Mouse (Mus musculus) embryo, embryonic 11 days (tissue): Measurements from ENCODE around the gene Osbpl9.

Experiments used
- DNase-seq: peaks from one replicate; pipeline ENCODE4 v3.0.0-alpha.2; 2015

Osbpl9 gene

DNA sequence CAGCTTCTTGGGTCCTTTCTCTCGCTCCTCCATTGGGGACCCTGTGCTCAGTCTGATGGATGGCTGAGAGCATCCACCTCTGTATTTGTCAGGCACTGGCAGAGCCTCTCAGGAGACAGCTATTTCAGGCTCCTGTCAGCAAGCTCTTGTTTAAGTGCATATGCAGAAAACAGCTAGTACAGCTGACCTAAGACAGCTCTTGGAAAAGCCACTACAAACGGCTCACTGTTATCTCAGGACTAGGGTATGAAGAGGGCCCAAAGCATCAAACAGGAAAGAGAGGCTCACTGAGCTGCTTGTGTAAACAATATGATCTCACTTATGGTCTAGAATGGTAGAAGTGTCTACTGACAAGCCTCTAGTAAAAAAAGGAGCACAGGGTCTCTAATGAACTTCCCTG lies 107.8 kb downstream of the Osbpl9 start:
- no peak for DNase-seq

DNA sequence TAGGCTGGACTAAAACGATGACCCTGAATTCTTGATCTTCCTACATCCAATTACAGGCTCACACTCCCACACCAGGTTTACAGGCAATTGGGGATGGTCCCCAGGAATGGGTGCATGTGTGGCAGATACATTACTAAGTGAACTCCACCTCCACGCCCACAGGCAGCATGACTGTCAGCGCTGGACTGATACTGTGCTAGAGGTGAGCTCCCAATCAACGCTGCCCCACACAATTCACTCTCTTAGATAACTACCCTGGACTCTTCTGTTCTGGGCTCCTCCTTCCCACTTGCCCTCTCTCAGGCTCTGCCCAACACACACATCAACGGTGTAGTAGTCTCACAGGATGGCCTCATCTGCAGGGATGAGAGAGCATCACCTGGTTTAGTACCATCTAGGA lies 109.7 kb downstream of the Osbpl9 start:
- no peak for DNase-seq

DNA sequence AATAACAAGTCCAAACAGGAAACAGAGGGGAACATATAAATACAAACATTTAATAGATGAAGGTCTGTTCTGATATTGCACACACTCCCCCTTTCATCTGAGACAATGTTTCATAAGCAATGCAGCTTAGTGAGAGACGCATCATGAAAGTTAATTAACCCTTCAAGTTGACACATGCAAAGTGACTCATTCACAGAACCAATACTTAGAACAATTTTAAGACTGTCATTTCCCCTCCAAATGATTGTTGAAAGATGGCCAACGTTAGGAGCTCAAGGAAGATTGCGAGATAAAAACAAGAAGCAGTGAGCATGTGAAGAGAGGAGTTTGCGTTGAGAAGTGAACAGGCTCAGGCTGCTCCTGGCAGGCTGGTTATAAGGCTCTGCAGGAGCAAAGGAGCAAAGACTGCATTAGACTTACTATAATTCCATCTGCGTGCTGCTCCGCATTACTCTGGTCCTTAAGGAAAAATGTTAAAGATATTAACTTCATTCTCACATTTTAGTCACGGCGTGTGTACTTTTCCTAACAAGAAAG lies 110.8 kb downstream of the Osbpl9 start:
- DNase-seq = no peak

DNA sequence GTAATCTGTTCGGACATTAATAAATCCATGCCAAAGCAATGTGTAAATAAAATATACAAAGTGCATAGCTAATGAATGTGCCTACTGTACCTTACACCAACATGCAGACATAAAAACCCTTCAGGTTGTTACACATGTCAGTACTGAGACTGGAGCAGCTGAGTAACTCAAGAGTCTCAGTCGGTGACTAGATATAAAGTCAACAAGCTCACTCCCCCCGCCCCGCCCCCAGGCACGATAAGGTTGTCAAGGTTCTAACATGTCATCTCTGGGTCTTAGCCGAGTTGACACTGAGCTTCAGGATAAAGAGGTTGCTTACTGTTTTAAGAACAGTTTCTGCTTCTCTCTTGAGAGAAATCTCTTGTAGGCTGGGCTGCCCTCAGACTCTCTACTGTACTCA lies 112.1 kb downstream of the Osbpl9 start:
- DNase-seq = no peak

DNA sequence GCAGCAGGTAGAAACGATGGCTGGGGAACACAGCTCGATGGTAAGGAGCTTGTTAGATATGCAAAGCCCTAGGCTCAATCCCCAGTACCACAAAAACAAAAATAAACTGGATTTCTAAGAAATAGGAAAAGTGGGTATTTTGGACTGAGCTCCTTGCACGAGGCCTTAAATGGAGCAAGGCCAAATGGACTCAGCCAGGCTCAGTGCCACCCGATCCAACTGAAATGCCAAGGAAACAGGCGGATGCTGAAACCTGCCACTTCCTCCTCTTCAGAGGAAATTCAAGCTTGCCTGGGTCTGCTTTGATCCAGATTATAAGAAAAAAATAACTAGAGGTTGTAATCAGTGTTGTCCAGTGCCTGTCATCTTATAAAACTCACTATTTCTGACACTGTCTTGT lies 112.9 kb downstream of the Osbpl9 start:
- no peak for DNase-seq

DNA sequence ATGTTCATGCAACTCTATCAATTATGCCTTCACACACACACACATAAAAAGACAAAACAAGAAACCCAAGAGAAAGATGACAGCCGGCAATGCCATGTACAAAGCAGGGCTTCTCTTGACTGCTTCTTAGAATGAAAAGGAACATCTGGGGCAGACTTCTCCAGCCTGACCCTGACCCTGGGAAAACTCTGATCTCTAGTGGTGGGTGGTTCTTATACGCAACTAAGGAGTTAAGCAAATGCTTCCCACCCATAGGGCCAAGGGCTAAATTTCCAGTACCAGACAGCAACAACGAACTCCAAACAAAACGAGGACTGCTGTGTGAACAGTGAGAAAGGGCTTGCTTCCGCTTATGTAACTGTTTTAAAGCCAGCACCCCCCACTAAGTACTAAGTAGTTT lies 122.0 kb downstream of the Osbpl9 start:
- peak; percentile 8 for DNase-seq

DNA sequence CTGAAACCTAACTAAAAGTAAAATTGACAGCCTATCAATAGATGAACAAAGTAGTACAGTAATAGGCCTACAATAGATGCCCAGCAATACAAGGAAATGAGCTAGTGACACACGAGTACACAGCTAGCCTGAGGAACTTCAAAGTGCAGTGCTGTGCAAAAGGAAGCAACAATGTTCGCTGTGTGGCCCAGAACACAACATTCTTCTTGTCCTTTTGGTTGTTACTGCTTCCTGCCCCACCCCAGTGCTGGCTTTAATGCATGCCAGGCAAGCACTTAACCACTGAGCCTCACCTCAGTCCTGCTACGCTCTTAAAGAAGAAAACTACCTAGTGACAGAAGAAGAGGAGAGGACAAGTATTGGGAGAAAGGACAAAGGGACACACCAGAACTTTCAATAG lies 122.4 kb downstream of the Osbpl9 start:
- no peak for DNase-seq

DNA sequence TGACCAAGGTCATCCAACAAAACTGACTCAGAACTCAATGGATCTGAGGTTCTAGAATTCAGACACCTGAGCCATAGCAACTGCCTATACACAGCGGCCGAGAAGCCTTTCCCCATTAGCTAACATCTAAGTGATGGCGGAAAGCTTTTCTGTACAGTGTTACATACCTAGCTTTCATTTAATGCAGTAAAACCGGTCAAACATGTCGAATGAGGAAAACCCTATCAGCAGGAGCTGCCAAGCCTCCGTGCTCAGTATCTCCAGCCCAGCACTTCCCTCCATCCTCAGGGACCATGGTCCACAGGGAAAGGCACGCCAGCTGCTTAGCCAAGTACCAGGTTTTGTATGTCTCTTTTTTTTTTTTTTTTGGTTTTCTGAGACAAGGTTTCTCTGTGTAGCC lies 123.1 kb downstream of the Osbpl9 start:
- no peak for DNase-seq

DNA sequence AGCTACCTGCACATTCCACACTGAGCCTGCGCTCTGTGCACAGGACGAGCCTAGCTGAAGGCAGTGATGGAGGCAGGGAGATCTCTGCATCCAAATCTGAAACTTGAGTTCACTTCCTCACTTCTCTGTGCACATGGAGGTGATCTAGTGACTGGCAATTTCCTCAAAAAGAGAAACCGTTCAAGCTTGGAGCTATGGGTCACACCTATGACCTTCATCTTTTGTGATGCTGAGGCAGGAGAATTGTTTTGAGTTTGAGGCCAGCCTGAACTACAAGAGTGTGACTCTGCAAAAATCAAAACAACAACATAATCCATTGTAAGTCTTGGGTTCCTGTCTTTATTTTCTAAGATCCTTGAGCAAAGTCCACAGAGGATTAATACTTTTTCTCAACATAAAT lies 128.8 kb downstream of the Osbpl9 start:
- DNase-seq = no peak

DNA sequence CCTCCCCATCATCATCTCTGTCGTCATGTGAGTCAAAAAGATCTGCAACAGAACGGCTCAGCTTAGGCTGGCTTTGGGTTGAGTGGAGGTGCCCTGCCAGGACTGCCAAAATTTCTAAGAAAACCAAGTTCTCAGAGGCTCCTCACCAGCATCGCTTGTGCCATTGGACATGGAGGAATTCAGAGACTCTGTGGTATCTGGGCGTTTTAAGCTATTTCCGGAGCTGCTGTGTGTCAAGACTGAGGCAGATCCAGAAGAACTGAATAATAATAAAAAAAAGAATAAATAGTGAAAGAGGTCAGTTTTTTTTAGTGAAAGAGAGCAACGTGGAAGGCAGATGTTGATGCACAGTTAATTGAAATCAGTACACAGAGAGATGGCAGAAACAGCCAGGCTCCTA lies 129.2 kb downstream of the Osbpl9 start:
- no peak for DNase-seq

DNA sequence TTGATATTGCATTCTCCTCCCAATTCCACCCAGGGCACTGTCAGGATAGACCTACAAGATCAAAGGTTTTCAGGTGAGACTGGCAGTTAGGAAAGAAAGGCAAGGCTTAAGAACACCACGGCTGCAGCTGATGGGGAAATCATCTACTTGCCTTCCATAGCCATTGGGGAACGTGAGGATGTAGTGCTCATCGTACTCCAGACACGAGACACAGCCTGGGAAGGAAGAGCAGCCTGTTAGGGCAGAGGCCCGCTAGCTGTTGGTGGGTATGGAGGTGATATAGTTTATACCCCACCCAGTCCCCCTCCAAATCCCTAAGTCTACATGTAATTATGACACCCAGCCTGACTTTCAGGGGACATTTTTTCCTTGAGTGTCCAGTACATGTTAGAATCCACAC lies 136.4 kb downstream of the Osbpl9 start:
- no peak for DNase-seq

DNA sequence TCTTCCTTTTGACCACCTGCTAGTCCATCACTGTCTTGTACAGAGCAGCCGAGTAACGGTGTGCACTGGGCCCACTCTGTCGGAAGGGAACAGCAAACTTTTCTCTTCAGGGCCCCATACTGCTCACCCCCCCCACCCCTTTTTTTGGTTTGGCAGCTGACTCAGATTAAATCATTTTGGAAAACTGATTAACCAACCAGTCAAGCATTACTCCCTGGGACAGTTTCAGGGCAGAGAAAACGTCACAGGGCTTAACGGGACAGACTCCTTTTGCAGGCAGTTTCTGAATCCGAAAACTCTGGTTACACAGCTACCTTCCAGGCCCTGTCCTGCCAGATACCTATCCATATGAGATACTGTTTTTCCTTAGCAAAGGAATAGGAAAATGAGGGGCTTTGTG lies 137.1 kb downstream of the Osbpl9 start:
- DNase-seq = no peak

DNA sequence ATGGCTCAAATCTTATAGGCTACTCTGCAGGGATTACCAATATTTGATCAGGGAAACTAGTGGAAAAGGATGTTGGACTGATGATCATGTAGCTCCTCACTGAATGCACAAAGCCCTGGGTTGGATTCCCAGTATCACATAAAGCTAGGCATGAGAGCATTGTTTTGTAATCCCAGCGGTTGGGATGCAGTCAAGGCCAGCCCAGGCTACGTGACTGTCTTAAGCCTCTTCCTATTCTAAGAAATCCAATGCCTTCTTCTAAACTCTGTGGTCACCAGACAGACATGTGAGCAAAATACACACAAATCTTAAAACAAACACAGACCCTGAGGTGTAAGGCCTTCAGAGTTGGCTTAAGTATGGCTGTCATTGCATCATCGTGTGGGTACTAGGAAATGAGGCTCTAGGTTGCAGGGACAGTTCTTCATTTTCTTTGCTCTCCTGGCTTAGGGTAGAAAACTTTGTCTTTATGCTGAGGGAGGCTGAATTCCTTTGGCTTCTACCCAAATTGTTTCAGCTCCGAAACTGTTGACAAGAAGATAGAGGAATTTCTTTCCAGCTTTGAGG lies 142.7 kb downstream of the Osbpl9 start:
- no peak for DNase-seq

DNA sequence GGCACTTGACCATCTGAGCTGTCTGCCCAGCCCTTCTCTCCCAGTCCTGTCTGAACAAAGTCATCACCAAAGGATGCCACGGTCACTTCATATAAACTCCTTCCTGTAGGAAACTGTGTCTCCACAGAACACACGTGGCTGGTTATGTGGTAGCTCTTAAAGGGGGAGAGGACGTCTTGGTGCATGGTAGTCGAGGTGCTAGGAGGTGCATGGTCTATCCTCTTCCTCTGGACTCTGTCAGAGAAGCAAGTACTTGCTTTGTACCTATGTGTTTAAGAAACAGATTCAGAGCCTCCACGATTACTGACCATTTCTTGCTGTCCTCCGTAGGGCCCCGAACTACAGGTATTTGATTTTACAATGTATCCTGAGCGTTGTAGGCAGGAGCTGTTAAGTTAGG lies 144.4 kb downstream of the Osbpl9 start:
- DNase-seq = no peak

DNA sequence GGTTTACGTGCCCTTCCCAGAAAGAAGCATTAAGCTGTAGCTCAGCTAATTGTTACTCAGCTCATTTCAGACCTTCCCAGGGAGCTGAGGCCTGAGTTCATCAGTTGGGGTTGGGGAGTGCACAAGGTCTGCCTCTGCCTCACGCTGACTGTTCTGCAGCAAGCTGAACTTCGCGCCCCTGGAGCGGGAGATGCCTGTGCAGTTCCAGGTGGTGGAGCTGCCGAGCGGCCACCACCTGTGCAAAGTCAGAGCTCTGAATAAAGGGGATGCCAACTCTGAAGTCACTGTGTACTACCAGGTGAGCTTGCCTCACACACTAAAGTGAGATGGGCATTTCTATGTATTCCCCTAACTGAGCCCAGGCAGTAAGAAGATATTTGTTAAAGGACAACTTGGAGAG lies 145.7 kb downstream of the Osbpl9 start:
- no peak for DNase-seq

DNA sequence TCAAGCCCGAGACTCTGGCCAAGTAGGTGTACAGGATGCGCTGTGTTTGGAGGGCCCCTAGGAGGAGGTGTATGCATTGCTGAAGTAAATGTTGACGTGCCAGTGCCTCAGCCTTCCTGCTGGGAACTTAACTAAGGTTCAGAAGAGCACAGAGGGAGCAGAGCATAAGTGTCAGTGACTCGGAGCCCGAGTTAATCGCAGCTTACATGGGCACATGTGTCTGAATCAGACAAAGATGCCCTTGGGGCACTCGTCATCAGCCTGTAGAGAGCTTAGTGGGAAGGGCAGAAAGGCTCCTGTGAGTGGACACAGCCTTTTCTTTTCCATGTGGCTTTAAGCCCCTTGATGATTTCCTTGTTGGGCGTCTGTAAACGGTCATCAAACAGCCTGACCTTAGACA lies 148.1 kb downstream of the Osbpl9 start:
- no peak for DNase-seq

DNA sequence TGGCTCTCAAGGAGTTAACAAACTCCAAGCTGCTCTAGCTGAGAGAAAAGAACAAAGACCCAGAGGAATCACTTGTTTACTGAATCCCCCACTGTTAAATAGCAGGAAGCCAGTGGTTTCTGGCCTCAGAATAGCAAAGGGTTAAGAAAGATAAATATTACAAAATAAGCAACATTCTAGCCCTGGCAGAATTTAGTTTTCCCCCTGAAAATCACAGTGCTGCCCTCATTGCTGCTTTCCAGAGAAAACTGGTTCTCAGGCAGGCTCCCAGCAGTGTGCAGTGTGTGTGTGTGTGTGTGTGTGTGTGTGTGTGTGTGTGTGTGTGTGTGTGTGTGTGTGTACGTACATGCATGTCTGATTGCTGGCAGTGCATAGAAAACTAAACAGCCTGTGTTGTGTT lies 149.8 kb downstream of the Osbpl9 start:
- DNase-seq = no peak

DNA sequence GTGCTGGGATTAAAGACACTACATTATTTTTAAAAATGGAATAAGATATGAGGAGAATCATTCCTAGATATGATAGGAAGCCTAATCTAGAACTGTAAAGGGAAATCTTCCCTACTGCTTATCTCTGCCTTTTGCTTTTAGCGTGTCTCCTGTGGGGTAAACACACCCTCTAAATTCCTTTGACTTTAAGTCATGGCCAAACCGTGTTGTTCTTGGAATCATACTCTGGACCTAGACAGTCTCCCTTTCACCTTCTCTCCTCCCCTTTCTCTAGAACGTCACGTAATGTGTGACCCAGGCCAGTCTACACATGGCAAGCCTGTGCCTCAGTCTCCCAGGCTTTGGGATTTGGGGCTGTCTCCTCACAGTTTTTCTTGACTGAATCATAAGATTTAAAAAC lies 153.8 kb downstream of the Osbpl9 start:
- no peak for DNase-seq

DNA sequence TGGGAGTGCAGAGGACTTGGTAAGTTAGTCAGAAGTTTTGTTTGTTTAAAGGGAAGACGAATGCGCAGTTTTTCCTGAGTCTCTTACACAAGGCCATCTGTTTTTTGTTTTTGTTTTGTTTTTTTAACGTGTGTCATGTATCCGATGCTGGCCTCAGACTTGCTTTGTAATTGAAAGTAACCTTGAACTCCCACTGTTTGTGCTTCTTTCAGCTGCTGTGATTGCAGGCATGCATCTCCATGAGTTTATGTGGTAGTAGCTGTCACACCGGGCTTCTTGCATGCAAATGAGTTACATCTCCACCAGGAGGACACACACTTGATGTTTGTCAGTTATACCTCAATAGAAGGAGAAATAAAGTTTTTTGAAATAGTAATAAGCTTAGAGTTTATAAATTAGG lies 158.3 kb downstream of the Osbpl9 start:
- DNase-seq = no peak

DNA sequence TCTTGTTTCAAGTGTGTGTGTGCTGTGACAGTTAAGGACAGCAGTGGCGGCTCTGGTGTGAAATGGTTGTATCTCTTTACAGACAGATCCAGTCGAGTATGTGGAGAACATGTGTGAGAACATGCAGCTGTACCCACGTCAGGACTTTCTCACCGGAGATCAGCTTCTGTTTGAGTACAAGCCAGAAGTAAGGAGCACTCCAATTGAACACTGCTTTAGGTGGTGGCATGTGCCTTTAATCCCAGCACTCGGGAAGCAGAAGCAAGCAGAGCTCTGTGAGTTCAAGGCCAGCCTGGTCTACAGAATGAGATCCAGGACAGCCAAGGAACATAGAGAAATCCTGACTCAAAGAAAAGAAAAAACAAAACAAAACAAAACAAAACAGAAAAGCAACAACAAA lies 158.8 kb downstream of the Osbpl9 start:
- no peak for DNase-seq

DNA sequence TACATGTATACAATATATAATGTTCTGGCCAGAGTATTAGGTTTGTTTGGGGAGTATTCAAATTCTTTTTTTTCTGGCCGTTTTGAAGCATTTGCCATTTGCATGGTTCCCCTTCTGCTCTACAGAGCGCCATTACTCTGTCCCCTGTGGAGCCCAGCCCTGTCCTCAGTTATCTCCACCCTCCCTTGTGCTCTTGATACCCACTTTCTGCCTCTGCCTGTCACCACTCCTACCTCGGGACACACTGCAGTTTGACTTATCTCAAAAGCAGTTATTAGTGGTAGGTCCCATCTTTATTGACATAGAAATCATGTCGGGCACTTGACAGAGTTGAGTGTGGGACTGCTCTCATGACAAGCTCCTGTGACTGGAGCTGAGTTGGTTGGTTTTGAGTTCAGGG lies 159.3 kb downstream of the Osbpl9 start:
- DNase-seq = no peak

DNA sequence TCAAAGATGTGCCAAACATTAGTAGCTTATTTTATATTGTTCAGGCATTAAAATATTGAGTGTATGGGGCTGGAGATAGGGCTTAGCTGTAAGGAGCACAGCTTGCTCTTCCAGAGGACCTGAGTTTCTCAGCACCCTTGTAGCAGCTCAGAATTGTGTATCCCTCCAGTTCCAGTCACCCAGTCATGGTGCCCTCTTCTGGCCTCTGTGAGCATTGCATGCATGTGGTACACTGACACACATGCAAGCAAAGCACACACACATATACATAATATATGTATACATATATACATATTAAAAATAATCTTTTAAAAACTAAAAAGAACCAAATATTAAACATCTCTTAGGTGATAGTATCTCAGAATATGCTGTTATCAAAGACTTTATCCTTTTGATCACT lies 165.7 kb downstream of the Osbpl9 start:
- DNase-seq = peak; percentile 46

DNA sequence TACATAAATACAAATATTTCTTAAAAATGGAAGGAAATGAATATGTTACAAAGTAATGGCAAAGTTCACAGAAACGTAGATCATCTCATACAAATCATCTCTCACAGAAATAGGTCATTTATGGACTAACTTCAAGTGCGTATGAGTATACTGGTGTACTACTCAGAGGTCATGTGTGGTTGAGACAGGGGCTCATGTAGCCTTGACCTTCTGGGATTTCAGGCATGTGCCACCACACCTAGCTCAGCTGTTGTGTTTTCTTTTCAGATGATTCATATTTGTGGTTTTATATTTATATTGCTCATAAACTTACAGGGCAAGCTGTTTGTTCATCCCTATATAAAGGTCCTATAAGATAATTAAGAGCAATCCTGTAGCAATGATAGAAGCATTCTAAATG lies 171.8 kb downstream of the Osbpl9 start:
- DNase-seq = no peak

DNA sequence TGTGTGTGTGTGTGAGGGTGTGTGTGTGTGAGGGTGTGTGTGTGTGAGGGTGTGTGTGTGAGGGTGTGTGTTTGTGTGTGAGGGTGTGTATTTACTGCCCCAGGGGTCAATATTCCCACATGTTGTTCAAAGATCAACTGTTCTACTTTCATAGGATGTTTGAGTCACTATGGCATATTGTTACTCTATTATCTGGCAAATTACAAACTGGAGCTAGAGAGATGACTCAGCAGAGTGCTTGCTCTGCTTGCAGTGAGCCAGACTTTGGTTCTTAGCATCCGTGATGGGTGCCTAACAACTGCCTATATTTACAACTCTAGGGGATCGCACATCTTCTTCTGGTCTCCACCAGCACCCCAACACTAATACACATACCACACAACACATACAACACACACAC lies 172.2 kb downstream of the Osbpl9 start:
- DNase-seq = no peak

DNA sequence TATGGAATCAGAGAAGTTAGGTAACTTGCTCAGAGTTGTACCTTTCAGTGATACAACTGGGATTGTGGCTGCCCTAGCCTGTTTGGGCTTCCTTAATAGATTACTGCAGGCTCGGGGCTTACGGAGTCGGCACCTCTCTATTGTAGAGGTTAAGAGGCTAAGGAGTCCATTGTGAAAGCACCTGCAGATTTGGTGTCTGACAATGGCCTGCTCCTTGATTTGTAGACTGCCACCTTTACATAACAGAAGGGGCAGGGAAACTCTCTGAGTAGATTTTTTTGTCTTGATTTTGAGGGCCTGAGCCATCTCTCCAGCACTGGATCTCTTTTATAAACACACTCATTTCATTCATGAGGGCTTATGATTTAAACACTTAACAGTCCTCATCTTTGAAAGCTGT lies 175.5 kb downstream of the Osbpl9 start:
- no peak for DNase-seq

DNA sequence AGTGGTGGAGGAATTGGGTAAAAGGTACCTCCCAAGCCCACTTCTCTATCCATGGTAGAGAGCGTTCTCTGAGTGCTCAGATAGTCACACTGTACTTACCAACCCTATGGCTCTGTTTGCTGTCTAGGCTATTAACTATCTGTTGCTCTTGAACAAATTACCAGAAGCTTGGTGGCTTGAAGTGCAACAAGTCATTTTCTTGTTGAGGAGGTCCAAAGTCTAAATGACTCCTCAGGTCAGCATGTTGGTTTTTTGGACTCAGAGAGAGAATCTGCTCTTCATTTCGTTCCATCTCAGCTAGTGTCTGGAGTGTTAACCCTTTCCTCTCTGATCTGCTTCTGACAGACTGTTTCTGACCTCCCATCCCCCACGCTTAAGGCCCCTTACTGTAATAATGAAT lies 177.0 kb downstream of the Osbpl9 start:
- no peak for DNase-seq
